Mouse (Mus musculus) stomach, embryonic 14.5 days (tissue): ENCODE measurements around the gene Ermard. TPM values are rescaled to one million over a fixed set of nuclear protein-coding genes. Genes with fewer than 3 reads are reported as not detected.

ENCODE experiments used
- ATAC-seq: fragments of 200-750 bp; cut with Nextera tagmentation; 2 replicates; pipeline ENCODE4 v1.8.0; 2017; ENCODE audit warnings: low read depth, moderate TSS enrichment; ENCODE audit not compliant: insufficient number of reproducible peaks, insufficient read depth, low FRiP score
- H3K27ac ChIP-seq: fragments of 300-500 bp; sonication (generic); 2 replicates; pipeline ENCODE4 v1.5.1; 2014; ENCODE audit warnings: mild to moderate bottlenecking, low read length, moderate library complexity, mixed read lengths
- H3K27me3 ChIP-seq: fragments of 300-500 bp; sonication (generic); 2 replicates; pipeline ENCODE4 v1.6.1; 2014; ENCODE audit warnings: low read length, control low read depth, mixed read lengths; ENCODE audit not compliant: control insufficient read depth, insufficient read depth
- H3K36me3 ChIP-seq: fragments of 300-500 bp; sonication (generic); 2 replicates; pipeline ENCODE4 v1.6.1; 2014; ENCODE audit warnings: mild to moderate bottlenecking, control low read depth, low read length, moderate library complexity, mixed read lengths; ENCODE audit not compliant: control insufficient read depth, insufficient read depth
- H3K4me1 ChIP-seq: fragments of 300-500 bp; sonication (generic); 2 replicates; pipeline ENCODE4 v1.6.1; 2014; ENCODE audit warnings: low read length, control low read depth, mixed read lengths; ENCODE audit not compliant: control insufficient read depth, insufficient read depth
- H3K4me2 ChIP-seq: fragments of 300-500 bp; sonication (generic); replicated peaks from 2 replicates; pipeline ENCODE4 v1.6.1; 2014; ENCODE audit warnings: low read depth, low read length, control low read depth
- H3K4me3 ChIP-seq: fragments of 300-500 bp; sonication (generic); 2 replicates; pipeline ENCODE4 v1.5.1; 2014; ENCODE audit warnings: low read depth, low read length, control low read depth
- H3K9ac ChIP-seq: fragments of 300-500 bp; sonication (generic); replicated peaks from 2 replicates; pipeline ENCODE4 v1.6.1; 2014; ENCODE audit warnings: low read depth, mild to moderate bottlenecking, control low read depth, low read length, moderate library complexity, mixed read lengths
- H3K9me3 ChIP-seq: fragments of 300-500 bp; sonication (generic); 2 replicates; pipeline ENCODE4 v1.6.1; 2016; ENCODE audit warnings: low read depth, low read length, control low read depth; ENCODE audit not compliant: control insufficient read depth
- WGBS: fragments of 180-500 bp; shearing (Covaris S2); extraction: QIAGEN DNeasy Blood & Tissue Kit; methylation state at CpG from one replicate; pipeline ENCODE4 v1.1.7; 2014; 5-methylcytosine and 5-hydroxymethylcytosine counted together
- polyA plus RNA-seq: library from polyadenylated mRNA; unstranded; fragments of >200 nt; fragmentation: Nextera tagmentation; extraction: Ambion mirVana; gene quantifications from 2 replicates; pipeline ENCODE4 v1.2.1, GENCODE M21; 2014

Ermard gene
- polyA plus RNA-seq, 1 experiment from 2014 or later = 97.4 TPM

GRCm38 (mm10) chr17:15088591-15089001 lies 47.6 kb downstream of the Ermard start:
- Histone ChIP-seq H3K27me3 (no peaks in the 10 kb centered on the region), H3K36me3 (no peaks in the 10 kb centered on the region), H3K9me3 (no peaks in the 10 kb centered on the region), H3K27ac (no peak overlapping the region), H3K4me3 (no peak overlapping the region), H3K4me1 (no peaks in the 10 kb centered on the region), H3K9ac (no peak overlapping the region), H3K4me2 (no peak overlapping the region)
- WGBS = 35% methylated on average over 8 of the region's 8 CpGs
- ATAC-seq = no peak

DNA sequence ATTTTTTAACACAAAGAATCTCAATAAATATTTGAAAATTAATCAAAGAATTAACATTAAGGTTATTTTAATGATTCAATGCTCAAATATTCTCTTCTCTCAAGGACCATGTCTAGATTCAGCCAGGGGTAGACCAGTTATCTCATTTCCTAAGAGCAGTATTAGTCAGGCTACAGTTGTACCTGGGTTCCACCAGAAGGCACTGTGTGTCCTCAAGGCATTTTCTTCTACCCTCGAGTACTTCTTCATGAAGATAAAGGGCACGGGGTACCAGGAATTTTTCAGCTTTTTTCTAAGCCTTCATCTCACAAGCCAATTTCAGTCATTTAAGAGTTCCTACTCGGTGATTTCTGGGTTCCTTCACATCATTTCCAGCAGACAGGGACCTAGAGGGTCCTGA lies 50.7 kb downstream of the Ermard start:
- WGBS = 85% methylated on average over 3 of the region's 3 CpGs
- no peak for ATAC-seq

DNA sequence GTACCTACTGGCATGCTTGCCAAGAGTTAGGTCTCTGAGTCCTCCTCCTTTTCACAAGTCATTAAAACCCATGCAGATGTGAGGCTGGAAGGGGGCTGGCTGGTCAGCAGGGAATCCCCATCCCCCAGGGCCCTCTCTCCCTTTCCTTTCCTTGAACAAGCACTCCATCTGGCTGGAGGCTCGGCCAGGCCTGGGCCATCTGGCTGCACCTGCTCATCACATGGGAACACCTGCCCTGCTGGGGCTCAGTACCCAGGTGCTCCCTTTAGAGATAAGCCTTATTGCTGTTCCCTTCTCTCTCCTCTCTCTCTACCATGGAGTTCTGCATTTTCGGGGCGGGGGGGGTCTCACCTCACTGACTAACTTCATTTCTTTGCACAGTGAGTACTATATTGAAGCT lies 52.5 kb downstream of the Ermard start:
- no peak for ATAC-seq
- WGBS = 31% methylated on average over 3 of the region's 3 CpGs
- Histone ChIP-seq H3K9ac (no peak overlapping the region), H3K27ac (no peak overlapping the region), H3K9me3 (no peaks in the 10 kb centered on the region), H3K36me3 (no peaks in the 10 kb centered on the region), H3K27me3 (no peaks in the 10 kb centered on the region), H3K4me2 (no peak overlapping the region), H3K4me3 (no peak overlapping the region), H3K4me1 (no peaks in the 10 kb centered on the region)

More for the DNA sequence above, 50.7 kb downstream of the Ermard start:
- H3K36me3 ChIP-seq = no peaks in the 10 kb centered on the region
- H3K4me1 ChIP-seq = no peaks in the 10 kb centered on the region
- no peak overlapping the region for H3K27ac ChIP-seq
- no peak overlapping the region for H3K9ac ChIP-seq
- no peak overlapping the region for H3K4me2 ChIP-seq
- H3K9me3 ChIP-seq = no peaks in the 10 kb centered on the region
- H3K4me3 ChIP-seq = no peak overlapping the region
- H3K27me3 ChIP-seq = no peaks in the 10 kb centered on the region

- H3K36me3 ChIP-seq = no peaks in the 10 kb centered on the region
- WGBS = 82% methylated on average over 6 of the region's 6 CpGs
- no peaks in the 10 kb centered on the region for H3K4me1 ChIP-seq
- no peak for ATAC-seq
- H3K4me3 ChIP-seq = no peak overlapping the region
- no peak overlapping the region for H3K27ac ChIP-seq
- no peak overlapping the region for H3K9ac ChIP-seq
- no peaks in the 10 kb centered on the region for H3K27me3 ChIP-seq
- no peak overlapping the region for H3K4me2 ChIP-seq
- H3K9me3 ChIP-seq = no peaks in the 10 kb centered on the region
Measured at GRCm38 (mm10) chr17:15096853-15097252, 55.8 kb downstream of the Ermard start.

DNA sequence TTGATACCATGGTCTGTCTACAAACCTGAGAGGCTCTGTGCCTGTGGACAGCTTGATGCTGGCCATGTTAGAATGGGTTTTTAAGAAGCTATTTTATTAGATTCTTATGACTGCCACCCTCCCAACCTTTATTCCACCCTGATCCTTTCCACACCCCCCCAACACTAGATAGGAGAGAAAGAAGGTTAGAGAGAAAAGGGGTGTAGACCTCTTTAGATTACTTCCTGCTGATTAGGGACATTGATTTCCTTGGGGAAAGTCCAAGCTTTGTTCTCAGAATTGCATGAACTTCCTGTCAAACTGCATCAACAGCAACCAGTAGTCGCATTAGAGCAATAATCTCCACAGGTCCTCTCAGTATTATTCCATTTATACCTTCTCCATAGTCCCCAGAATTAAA lies 57.7 kb downstream of the Ermard start:
- H3K4me1 ChIP-seq = no peaks in the 10 kb centered on the region
- H3K27me3 ChIP-seq = no peaks in the 10 kb centered on the region
- no peak overlapping the region for H3K4me2 ChIP-seq
- WGBS = 81% methylated on average over 1 of the region's 1 CpGs
- no peak overlapping the region for H3K4me3 ChIP-seq
- no peaks in the 10 kb centered on the region for H3K36me3 ChIP-seq
- no peak overlapping the region for H3K9ac ChIP-seq
- no peak overlapping the region for H3K27ac ChIP-seq
- H3K9me3 ChIP-seq = no peaks in the 10 kb centered on the region
- no peak for ATAC-seq

GRCm38 (mm10) chr17:15101355-15101754 lies 60.3 kb downstream of the Ermard start:
- H3K4me2 ChIP-seq = no peak overlapping the region
- no peak overlapping the region for H3K4me3 ChIP-seq
- H3K27ac ChIP-seq = no peak overlapping the region
- H3K9ac ChIP-seq = no peak overlapping the region
- H3K36me3 ChIP-seq = no peaks in the 10 kb centered on the region
- 84% methylated on average over 4 of the region's 4 CpGs for whole genome bisulfite sequencing
- ATAC-seq = no peak
- H3K4me1 ChIP-seq = no peaks in the 10 kb centered on the region
- no peaks in the 10 kb centered on the region for H3K27me3 ChIP-seq
- H3K9me3 ChIP-seq = no peaks in the 10 kb centered on the region

- Histone ChIP-seq H3K9ac (no peak overlapping the region), H3K4me2 (no peak overlapping the region), H3K4me1 (peaks cover 23% of the 10 kb centered on the region; the same call in 1 of the 2 replicates), H3K9me3 (no peaks in the 10 kb centered on the region), H3K36me3 (no peaks in the 10 kb centered on the region), H3K27me3 (no peaks in the 10 kb centered on the region), H3K4me3 (no peak overlapping the region), H3K27ac (no peak overlapping the region)
- WGBS = 85% methylated on average over 9 of the region's 9 CpGs
- ATAC-seq = no peak
Measured at GRCm38 (mm10) chr17:15107143-15107649, 66.2 kb downstream of the Ermard start.

- Histone ChIP-seq H3K9me3 (no peaks in the 10 kb centered on the region), H3K9ac (no peak overlapping the region), H3K4me2 (peak overlapping the region; percentile 25), H3K36me3 (no peaks in the 10 kb centered on the region), H3K27ac (peak overlapping the region; percentile 61), H3K4me1 (peaks cover 23% of the 10 kb centered on the region; the same call in 1 of the 2 replicates), H3K4me3 (no peak overlapping the region), H3K27me3 (no peaks in the 10 kb centered on the region)
- ATAC-seq = peak; percentile 87
- WGBS = 13% methylated on average over 20 of the region's 20 CpGs
Measured at GRCm38 (mm10) chr17:15108473-15109441, 67.7 kb downstream of the Ermard start.
